Mouse (Mus musculus) embryonic fibroblast, embryonic 13.5 days (primary cell): ENCODE measurements around the gene Olfr322. TPM values are rescaled to one million over a fixed set of nuclear protein-coding genes. Genes with fewer than 3 reads are reported as not detected.

Source experiments
- polyA plus RNA-seq: library from polyadenylated mRNA; stranded (reverse); fragments of >200 nt; gene quantifications from 2 replicates; pipeline ENCODE4 v1.2.4, GENCODE M21; 2011; ENCODE audit warnings: low read depth; ENCODE audit not compliant: missing spikeins, insufficient read length

Gene Olfr322
- polyA plus RNA-seq, 1 experiment = not detected

Other genes starting within 250 kb of the Olfr322 start
- not detected in 2 replicates for gene 1810065E05Rik, start 237.7 kb upstream of the Olfr322 start, polyA plus RNA-seq
- not detected in 2 replicates for gene Gm12253, start 226.2 kb upstream of the Olfr322 start, polyA plus RNA-seq
- gene Lypd9, start 205.9 kb upstream of the Olfr322 start, polyA plus RNA-seq = not detected in 2 replicates
- gene Olfr30, start 196.5 kb upstream of the Olfr322 start, polyA plus RNA-seq = not detected in 2 replicates
- gene Olfr332, start 166.2 kb upstream of the Olfr322 start, polyA plus RNA-seq = not detected in 2 replicates
- gene Olfr331, start 156.2 kb upstream of the Olfr322 start, polyA plus RNA-seq = not detected in 2 replicates
- gene Olfr330, start 123.9 kb upstream of the Olfr322 start, polyA plus RNA-seq = not detected in 2 replicates
- gene Olfr329-ps, start 112.4 kb upstream of the Olfr322 start, polyA plus RNA-seq = not detected in 2 replicates
- not detected in 2 replicates for gene Olfr328, start 103.1 kb upstream of the Olfr322 start, polyA plus RNA-seq
- gene Olfr224, start 88.2 kb upstream of the Olfr322 start, polyA plus RNA-seq = not detected in 2 replicates
- not detected in 2 replicates for gene Olfr325, start 81.1 kb upstream of the Olfr322 start, polyA plus RNA-seq
- gene Olfr324, start 63.7 kb upstream of the Olfr322 start, polyA plus RNA-seq = not detected in 2 replicates
- gene 2210407C18Rik, start 42.7 kb upstream of the Olfr322 start, polyA plus RNA-seq = not detected in 2 replicates
- not detected in 2 replicates for gene Olfr323, start 28.3 kb upstream of the Olfr322 start, polyA plus RNA-seq
- not detected in 2 replicates for gene Trim58, start 18.3 kb upstream of the Olfr322 start, polyA plus RNA-seq
- gene Olfr320, start 22.3 kb downstream of the Olfr322 start, polyA plus RNA-seq = not detected in 2 replicates
- not detected in 2 replicates for gene Olfr319, start 40.4 kb downstream of the Olfr322 start, polyA plus RNA-seq
- not detected in 2 replicates for gene Olfr318, start 65.2 kb downstream of the Olfr322 start, polyA plus RNA-seq
- gene Olfr317, start 80.4 kb downstream of the Olfr322 start, polyA plus RNA-seq = not detected in 2 replicates
- not detected in 2 replicates for gene Olfr316, start 94.0 kb downstream of the Olfr322 start, polyA plus RNA-seq
- not detected in 2 replicates for gene Olfr315, start 114.4 kb downstream of the Olfr322 start, polyA plus RNA-seq
- not detected in 2 replicates for gene Olfr314, start 124.2 kb downstream of the Olfr322 start, polyA plus RNA-seq
- gene Fam183b, start 143.2 kb downstream of the Olfr322 start, polyA plus RNA-seq = not detected in 2 replicates
- gene Olfr313, start 156.2 kb downstream of the Olfr322 start, polyA plus RNA-seq = not detected in 2 replicates
- gene Olfr312, start 170.5 kb downstream of the Olfr322 start, polyA plus RNA-seq = not detected in 2 replicates
- gene Olfr311, start 180.5 kb downstream of the Olfr322 start, polyA plus RNA-seq = not detected in 2 replicates
- gene Gm12258, start 188.4 kb downstream of the Olfr322 start, polyA plus RNA-seq = 5.4 and 6.8 TPM in 2 replicates
- 6.6 TPM in 2 replicates for gene 2810021J22Rik, start 208.4 kb downstream of the Olfr322 start, polyA plus RNA-seq
- gene Zfp39, start 245.4 kb downstream of the Olfr322 start, polyA plus RNA-seq = 4.1 and 6.2 TPM in 2 replicates